Mouse (Mus musculus) right cerebral cortex, adult 2 months (tissue): ENCODE results near the gene Gpr84.

Source experiments
- DNase-seq, 2 experiments: peaks; one replicate each; pipeline ENCODE4 v3.0.0; 2021 to 2022; ENCODE audit warnings: low spot score in 2 of 2

Gpr84 gene

DNA sequence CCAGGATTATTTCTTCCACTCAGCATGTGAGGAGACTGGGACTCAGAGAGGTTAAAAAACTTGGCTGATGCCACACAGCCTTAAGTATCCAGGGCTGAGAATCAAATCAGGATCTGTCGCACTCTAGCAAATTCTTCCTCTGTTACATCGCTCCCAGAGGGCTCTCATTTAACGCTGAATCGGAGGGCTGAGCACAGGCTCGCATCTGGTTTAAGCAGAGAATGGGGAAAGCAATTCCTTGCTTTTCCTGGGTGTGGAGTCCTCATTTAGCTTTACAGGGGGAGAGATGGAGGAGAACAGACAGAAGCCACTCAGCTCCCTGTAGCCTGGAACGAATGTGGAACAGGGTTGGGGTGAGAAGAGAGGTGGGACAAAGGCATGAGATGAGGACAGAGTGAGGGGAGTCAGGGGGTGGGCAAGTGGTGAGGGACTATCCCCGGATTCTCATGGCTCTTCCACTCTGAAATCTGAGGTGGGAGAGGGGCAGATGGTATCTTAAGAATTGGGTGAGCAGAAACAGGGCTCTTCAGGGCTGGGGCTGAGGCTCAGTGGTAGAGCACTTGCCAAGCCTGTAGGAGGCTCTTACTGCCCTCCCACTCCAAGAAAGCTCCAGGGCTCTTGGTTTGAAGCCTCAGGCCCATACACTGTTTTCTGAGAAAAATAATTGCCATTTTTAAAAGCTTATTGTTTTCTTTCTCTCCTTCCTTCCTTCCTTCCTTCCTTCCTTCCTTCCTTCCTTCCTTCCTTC is 25.2 kb upstream of the Gpr84 start:
- no peak for DNase-seq

GRCm38 (mm10) chr15:103335040-103335439 is 24.6 kb upstream of the Gpr84 start:
- DNase-seq = no peak

GRCm38 (mm10) chr15:103334194-103334593 is 23.8 kb upstream of the Gpr84 start:
- DNase-seq = no peak

- no peak for DNase-seq
Measured at GRCm38 (mm10) chr15:103333738-103334137, 23.3 kb upstream of the Gpr84 start.

DNA sequence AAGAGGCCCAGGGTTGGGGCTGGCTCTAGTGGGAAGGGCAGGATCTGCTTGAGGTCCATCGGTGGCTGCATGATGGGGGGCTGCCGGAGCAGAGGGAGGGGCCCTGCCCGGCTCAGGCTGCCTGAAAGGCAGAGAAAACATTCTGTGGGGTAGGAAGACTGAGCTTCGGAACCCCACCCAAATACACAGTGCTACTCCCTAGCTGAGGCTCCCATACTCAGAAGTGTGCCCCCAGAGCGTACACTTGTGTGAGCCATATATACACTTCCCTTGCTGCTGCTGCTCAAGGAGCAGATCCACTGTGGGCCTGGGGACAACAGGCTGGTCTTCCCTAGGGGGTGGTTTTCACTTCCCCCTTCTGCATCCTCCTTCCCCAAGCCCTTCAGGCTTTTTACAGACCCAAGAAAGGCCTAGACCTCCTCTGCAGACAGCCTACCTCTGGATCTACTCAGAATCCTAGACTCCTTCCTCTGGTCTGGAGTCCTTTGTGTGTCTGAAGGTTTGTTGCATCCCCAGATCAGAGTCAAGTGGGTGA is 22.7 kb upstream of the Gpr84 start:
- no peak for DNase-seq

GRCm38 (mm10) chr15:103323455-103324247 is 13.2 kb upstream of the Gpr84 start:
- DNase-seq = peak in 1 of 2 experiments; percentile 77

- DNase-seq = no peak
Measured at GRCm38 (mm10) chr15:103323070-103323454, 12.7 kb upstream of the Gpr84 start.

DNA sequence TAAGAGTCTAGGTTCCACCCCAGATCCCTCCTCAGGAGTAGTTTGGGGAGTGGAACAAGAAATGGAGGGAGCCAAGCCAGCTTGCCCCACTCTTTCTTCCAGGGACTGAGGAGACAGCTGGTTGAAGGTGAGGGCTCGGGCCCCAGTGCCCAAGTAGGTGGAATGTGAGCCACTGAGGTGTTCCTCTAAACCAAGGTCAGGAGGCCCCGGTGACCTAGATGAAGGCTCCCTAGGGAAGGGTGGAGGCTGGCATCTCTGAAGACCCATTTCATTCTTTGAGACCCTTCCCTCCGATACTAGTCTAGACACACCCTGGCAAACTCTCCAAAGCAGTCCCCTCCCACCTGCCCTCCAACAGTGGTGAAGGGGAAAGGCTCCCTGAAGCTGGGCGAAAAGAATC is 12.0 kb upstream of the Gpr84 start:
- no peak for DNase-seq

- DNase-seq = no peak
Measured at GRCm38 (mm10) chr15:103321076-103321475, 10.7 kb upstream of the Gpr84 start.

GRCm38 (mm10) chr15:103318201-103318816 is 7.9 kb upstream of the Gpr84 start:
- DNase-seq = no peak

GRCm38 (mm10) chr15:103317731-103318130 is 7.3 kb upstream of the Gpr84 start:
- DNase-seq = no peak

DNA sequence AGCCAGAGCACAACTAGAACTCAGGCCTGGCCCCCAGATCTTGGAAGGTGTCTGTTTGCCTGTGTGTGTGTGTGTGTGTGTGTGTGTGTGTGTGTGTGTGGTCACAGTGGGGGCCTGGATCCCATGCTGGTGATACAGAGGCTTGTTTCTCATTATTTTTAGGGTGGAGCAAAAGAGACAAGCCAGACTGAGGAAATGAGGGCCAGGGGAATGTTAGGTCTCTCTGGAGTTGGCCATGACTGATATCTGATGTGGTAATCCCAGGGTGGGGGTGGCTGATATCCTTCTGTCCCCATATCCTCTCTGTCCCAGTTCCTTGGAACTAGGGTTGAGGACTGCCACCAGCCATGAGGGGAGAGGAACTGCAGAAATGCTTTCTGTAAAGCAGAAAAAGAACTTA is 6.7 kb upstream of the Gpr84 start:
- no peak for DNase-seq

DNA sequence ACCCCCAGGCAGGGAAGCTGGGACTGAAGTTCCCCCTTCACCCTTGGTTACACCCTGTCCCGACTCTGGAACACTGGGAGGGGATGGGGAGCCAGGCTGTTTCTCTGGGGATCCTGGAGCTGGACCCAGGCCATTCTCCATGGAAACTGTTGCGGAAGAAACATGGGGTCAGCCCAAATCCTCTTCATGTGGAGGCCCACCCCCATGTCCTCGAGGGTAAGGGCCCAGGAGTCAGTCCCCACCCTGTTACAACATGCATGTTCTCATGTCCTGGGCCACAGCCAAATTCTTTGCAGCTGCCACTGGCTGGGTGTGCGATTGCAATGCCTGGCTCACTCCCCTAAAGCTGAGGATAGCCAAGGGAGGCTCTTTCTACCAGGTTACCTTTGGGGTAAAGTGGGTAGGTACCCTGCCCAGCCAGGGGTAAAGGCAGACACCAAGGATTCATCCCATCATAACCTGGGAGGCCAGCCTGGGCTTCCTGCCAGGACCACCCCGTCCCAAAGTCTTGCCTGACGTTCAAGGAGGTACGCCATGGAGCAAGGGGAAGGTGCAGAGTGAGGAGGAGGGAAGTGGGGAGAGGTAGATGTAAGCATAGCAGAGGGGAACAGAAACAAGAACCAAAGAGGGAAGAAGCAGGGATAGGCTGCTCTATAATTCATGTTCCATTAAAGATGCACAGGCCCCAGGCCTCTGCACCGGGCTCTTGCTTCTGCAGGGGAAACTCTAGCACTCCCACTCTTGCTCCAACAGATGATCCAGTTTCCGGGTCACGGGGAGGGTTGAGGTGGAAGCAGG is 5.8 kb upstream of the Gpr84 start:
- no peak for DNase-seq

DNA sequence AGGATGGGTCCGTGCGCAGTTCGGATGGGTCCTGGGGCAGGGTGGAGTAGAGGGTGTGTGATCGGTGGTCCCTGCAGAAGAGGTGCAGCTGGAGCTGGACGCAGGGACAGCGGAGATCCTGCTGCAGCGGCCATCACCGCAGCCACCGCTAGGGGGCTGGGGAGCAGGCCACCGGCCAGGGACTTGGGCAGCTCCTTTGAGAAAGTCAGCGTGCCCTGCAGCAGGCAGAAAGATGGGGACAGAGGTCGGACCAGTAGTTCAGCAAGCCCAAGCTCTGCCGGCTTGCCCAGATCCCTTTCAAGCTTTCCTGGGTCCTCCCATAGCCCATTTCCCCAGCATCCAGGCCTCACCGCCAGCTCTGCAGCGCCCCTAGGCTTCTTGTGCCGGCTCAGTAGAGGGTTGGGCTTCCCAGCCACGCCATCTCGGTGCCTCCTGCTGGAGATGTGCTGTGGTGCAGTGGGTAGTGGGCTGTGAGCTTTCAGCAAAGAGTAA is 4.6 kb upstream of the Gpr84 start:
- no peak for DNase-seq

DNA sequence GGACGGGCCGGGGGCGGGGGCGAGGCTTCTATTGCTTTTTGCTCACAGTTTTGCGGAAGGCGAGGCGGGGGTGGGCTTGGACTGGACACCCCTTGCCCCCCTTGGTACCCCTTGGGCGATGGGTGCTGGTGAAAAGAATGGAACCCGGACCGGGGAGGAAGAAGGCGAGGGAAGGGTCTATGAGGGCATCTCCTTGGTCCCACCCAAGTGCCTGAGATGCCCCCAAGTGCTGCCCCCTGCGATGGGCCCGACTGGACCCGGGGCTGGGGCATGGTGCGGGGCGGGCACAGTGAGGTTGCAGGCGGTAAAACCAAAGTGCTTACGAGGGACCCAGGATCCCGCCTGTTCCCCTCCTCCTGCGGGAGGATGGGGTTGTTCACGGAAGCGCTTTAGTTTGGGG is 3.8 kb upstream of the Gpr84 start:
- DNase-seq = no peak

GRCm38 (mm10) chr15:103313495-103314095 is 3.2 kb upstream of the Gpr84 start:
- DNase-seq = peak; percentile 71 to 73

DNA sequence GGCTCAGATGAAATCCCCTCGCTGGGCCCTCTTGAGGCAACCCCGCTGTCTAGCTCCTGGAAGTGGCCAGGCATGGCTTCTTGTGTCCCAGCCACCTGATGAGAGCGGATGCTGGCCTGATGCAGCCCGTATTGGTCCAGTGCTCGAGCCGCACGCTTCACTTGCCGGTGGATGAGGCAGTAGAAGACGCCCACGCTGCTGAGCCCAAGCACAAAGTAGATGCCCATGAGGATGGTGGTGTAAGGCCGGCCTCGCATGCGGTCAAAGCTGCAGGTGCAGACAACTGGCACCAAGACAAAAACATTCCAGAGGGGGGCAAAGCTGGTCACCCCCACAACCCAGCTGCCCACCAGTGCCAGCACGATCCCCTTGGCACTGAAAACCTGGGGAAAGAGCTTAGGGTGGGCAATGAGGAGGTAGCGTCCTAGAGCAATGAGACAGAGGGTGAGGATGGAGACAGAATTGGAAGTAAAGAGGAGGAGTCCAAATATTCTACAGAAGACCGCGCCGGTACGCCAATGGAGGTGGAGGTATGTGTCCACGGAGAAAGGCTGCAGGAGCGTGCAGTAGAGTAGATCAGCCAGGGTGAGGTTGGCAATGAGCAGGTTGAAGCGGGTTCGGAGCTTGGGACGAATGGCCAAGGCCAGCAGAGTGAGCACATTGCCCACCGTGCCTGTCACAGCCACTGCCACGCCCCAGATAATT is 1.4 kb downstream of the Gpr84 start:
- DNase-seq = no peak

GRCm38 (mm10) chr15:103308056-103308875 is 2.1 kb downstream of the Gpr84 start:
- no peak for DNase-seq

DNA sequence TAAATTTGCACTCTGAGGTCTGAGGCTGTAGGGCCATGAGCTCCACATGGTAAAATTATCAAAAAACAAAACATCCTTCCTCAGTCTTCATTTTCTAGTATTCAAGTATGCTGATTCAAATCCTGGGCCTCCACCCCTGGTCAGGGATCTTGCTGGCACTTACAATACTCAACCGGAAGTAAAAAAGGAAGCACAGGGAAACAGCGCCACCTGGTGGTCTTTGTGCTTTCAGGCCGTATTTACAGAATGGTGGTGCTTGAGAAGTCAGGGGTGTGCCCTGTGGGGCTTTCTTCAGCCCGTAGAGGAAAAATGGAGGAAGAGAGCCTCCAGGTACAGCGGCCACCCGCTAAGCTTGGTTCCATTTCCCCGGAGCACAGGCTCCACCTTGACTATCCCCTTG is 3.3 kb downstream of the Gpr84 start:
- DNase-seq = peak; percentile 95 to 96
